Mouse (Mus musculus) lung, adult 2 months (tissue): Measurements from ENCODE around the gene Olfr1283. TPM values are rescaled to one million over a fixed set of nuclear protein-coding genes. Genes with fewer than 3 reads are reported as not detected.
"Not testable (repeated sequence)": the region's sequence is repeated elsewhere in the genome, so short reads cannot be mapped to it uniquely, and the experiment has no call there.

Source experiments
- DNase-seq: peaks from one replicate; pipeline ENCODE4 v3.0.0; 2022
- H3K4me1 ChIP-seq: fragments of 200-500 bp; 2 replicates; pipeline ENCODE4 v1.6.1; 2011; ENCODE audit warnings: low read length; ENCODE audit not compliant: control insufficient read depth, insufficient read depth
- H3K4me3 ChIP-seq: fragments of 200-500 bp; replicated peaks from 2 replicates; pipeline ENCODE3; 2011; ENCODE audit warnings: low read depth, mild to moderate bottlenecking, control low read depth, low read length; ENCODE audit errors: extremely low read depth
- CTCF ChIP-seq: fragments of 200-500 bp; IDR thresholded peaks from 2 replicates; pipeline ENCODE4 v1.5.1; 2011; ENCODE audit warnings: mild to moderate bottlenecking, low read length, control low read depth; ENCODE audit not compliant: insufficient read depth
- POLR2A ChIP-seq: fragments of 200-500 bp; IDR thresholded peaks from 2 replicates; pipeline ENCODE4 v1.6.1; 2011; ENCODE audit warnings: low read depth, mild to moderate bottlenecking, control low read depth, low read length, borderline replicate concordance; ENCODE audit errors: extremely low read depth
- WGBS: fragments of 180-500 bp; shearing (Covaris S2); methylation state at CpG from one replicate; pipeline ENCODE4 v1.1.7; 2018; 5-methylcytosine and 5-hydroxymethylcytosine counted together
- polyA plus RNA-seq: library from polyadenylated mRNA; depleted of rRNA; stranded (reverse); fragments of >200 nt; gene quantifications from 2 replicates; pipeline ENCODE4 v1.2.3, GENCODE M21; 2012; rRNA removed

The Olfr1283 gene
- polyA plus RNA-seq, result not detected in 2 replicates

- Histone ChIP-seq H3K4me1 (no peaks in the 10 kb centered on the region), H3K4me3 (no peak within 1 kb of the TSS)
- TF ChIP-seq CTCF (no peak), POLR2A (no peak)
- DNase-seq, result no peak
- WGBS, result 56% methylated on average over 2 of the region's 2 CpGs
These were observed at the start of gene Olfr1283 for GRCm38 (mm10) chr2:111366490-111366889. TSS of gene Olfr1283 (plus strand) at chr2:111366790.

DNA sequence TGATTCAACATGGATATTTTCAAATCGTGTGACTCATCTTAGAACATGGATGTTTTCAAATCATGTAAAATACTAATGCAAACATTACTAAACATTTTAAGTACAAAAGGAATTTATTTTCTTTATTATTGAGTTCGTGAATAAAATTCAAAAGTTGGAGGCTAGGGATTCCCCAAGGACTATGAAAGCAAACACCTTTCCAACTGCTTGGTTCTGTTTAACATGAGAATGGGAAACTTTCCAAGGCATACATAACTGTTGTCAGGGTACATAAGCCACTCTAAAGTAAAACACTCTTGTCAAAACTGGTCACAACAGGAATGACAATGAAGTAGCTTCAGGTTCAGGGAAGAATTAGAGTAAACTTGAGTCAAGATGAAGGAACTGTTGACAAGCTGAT, 40.4 kb upstream of the Olfr1283 start, which contains the start of gene Olfr1281:
Gene Olfr1281, plus strand, starts transcription at position 301 of the 400 bp plus-strand sequence.
- no peaks in the 10 kb centered on the region for H3K4me1 ChIP-seq

GRCm38 (mm10) chr2:111333721-111334120, 32.9 kb upstream of the Olfr1283 start:
- H3K4me3 ChIP-seq, DNase-seq, H3K4me1 ChIP-seq: not testable (repeated sequence)
- 76% methylated on average over 5 of the region's 5 CpGs for WGBS

More for the DNA sequence above, 40.4 kb upstream of the Olfr1283 start, which contains the start of gene Olfr1281:
- no peak for DNase-seq
- TF ChIP-seq POLR2A, result no peak
- no peak for TF ChIP-seq CTCF
- WGBS, result 68% methylated on average over 2 of the region's 2 CpGs
- H3K4me3 ChIP-seq, result no peak within 1 kb of the TSS

- Histone ChIP-seq H3K4me1 (no peaks in the 10 kb centered on the region), H3K4me3 (no peak within 1 kb of the TSS)
- DNase-seq, result no peak
- WGBS, result 50% methylated on average over 2 of the region's 2 CpGs
- TF ChIP-seq CTCF (no peak), POLR2A (no peak)
These were observed 30.6 kb upstream of the Olfr1283 start, which contains the start of gene Olfr1282 for GRCm38 (mm10) chr2:111335976-111336375. TSS of gene Olfr1282 (minus strand) at chr2:111336076.

- Histone ChIP-seq H3K4me3 (no peak within 1 kb of the TSS), H3K4me1 (no peaks in the 10 kb centered on the region)
- 88% methylated on average over 1 of the region's 1 CpGs for WGBS
- DNase-seq, result no peak
- TF ChIP-seq CTCF (no peak), POLR2A (no peak)
These were observed 8.6 kb downstream of the Olfr1283 start, which contains the start of gene Olfr1284 for GRCm38 (mm10) chr2:111375222-111375621. TSS of gene Olfr1284 (plus strand) at chr2:111375522.

Other genes starting within 250 kb of the Olfr1283 start
- not detected in 2 replicates for gene Gm15130, start 213.9 kb upstream of the Olfr1283 start, polyA plus RNA-seq
- not detected in 2 replicates for gene 4930430A15Rik, start 137.2 kb upstream of the Olfr1283 start, polyA plus RNA-seq
- gene Olfr1275, start 131.5 kb upstream of the Olfr1283 start, polyA plus RNA-seq, result not detected in 2 replicates
- not detected in 2 replicates for gene Olfr1276, start 112.3 kb upstream of the Olfr1283 start, polyA plus RNA-seq
- not detected in 2 replicates for gene Olfr1277, start 92.7 kb upstream of the Olfr1283 start, polyA plus RNA-seq
- gene Olfr1278, start 76.7 kb upstream of the Olfr1283 start, polyA plus RNA-seq, result not detected in 2 replicates
- not detected in 2 replicates for gene Olfr1279, start 66.2 kb upstream of the Olfr1283 start, polyA plus RNA-seq
- not detected in 2 replicates for gene Olfr1280, start 52.8 kb upstream of the Olfr1283 start, polyA plus RNA-seq
- gene Olfr1281, start 40.3 kb upstream of the Olfr1283 start, polyA plus RNA-seq, result not detected in 2 replicates
- not detected in 2 replicates for gene Olfr1282, start 30.7 kb upstream of the Olfr1283 start, polyA plus RNA-seq
- not detected in 2 replicates for gene Olfr1284, start 8.7 kb downstream of the Olfr1283 start, polyA plus RNA-seq
- gene Olfr1286, start 56.3 kb downstream of the Olfr1283 start, polyA plus RNA-seq, result not detected in 2 replicates
- not detected in 2 replicates for gene Olfr1287, start 82.4 kb downstream of the Olfr1283 start, polyA plus RNA-seq
- not detected in 2 replicates for gene Olfr1288, start 107.3 kb downstream of the Olfr1283 start, polyA plus RNA-seq
- not detected in 2 replicates for gene Olfr1289, start 114.0 kb downstream of the Olfr1283 start, polyA plus RNA-seq
- not detected in 2 replicates for gene Olfr1290, start 127.0 kb downstream of the Olfr1283 start, polyA plus RNA-seq
- not detected in 2 replicates for gene Olfr1291-ps1, start 130.4 kb downstream of the Olfr1283 start, polyA plus RNA-seq
- gene Olfr1293-ps, start 158.4 kb downstream of the Olfr1283 start, polyA plus RNA-seq, result not detected in 2 replicates
- not detected in 2 replicates for gene Olfr1294, start 173.5 kb downstream of the Olfr1283 start, polyA plus RNA-seq
- not detected in 2 replicates for gene Olfr1295, start 202.9 kb downstream of the Olfr1283 start, polyA plus RNA-seq